Mouse (Mus musculus): Measurements from ENCODE around the gene Gjb2.

Gene Gjb2

DNA sequence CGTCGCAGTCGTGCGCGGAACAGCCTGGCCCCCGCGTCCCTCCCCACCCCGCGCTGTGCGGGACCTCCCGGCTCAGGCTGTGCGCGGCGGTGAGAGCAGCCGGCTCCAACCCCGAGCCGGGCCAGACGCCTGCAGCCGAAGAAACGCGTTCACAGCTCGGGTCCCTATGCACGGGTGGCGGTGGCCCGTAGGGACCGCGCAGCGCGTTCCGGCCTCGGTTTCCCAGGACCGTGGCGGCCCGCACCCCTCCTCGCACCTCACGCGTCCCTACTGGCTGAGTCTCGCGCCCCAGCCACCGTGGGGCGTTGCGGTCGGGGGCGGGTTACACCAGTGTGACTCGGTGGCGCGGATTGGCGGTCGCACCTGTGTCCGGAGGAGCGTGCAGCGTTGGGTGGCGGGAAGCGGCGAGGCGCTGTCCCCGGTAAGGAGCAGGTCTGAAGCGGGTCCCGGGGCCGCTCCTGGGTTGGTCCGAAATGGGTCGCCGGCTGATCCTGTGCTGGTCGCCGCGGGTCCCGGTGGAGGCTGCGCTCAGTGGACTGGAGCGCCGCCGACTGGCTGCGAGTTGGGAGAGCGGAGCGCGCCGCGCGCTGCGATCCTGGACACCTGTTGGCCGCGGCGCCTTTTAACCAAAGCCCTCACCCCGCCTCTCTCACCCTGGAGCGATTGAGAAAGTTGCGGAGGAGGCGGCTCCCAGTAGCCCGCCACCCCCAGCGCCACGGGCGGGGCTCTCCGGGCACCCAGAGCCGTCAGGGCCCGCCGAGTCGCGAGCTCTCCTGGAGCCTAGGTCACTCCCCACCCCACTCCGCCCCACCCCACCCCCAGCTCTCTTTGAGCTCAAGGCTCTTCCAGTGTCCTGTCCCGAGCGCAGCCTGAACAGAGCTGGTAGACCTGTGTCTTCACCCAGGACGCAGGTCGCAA is at the start of gene Gjb2:
Gene Gjb2, minus strand, starts transcription at position 597 of the 918 bp plus-strand sequence.
- no peak for DNase-seq (ENCODE audit: low read depth)

DNA sequence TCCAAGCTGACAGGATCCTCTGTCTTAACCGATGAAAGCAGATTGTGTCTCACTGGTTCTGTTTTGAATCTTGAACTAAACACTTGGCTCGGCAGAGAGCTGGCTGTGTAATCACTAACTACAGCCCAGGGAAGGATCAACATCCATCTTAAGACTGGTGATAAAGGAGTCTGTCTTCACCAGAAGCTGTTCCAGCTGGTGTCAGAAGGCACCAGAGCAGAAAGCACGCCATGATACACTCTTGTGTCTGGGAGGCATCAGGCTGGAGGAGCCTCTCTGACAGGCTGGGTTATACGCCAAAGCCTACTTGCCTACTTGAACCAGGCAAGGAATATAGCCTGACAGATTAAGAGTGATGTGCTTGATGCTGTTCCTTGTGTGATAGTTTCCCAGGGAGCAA is 41.2 kb upstream of the Gjb2 start:
- DNase-seq (ENCODE audit: low read depth): no peak

DNA sequence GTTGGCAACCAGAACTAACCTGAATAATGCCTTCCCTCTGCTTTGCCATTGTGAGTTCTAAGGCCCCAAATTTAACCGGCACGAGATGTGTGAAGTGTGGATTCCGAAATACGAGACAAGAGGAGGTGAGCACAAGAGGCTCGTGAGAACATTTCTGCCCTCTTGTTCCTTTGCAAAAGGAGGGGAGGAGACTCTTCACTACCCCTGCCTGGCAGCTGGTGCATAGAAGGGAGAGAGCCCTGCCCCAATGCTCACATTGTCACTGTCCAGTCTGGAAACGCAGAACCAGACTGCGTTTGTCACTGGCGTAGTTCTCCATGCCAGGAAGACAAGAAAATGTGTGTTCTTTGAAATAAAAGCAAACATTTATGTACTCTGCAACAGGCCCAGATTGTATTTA is 30.8 kb upstream of the Gjb2 start:
- DNase-seq (ENCODE audit: low read depth): no peak

DNA sequence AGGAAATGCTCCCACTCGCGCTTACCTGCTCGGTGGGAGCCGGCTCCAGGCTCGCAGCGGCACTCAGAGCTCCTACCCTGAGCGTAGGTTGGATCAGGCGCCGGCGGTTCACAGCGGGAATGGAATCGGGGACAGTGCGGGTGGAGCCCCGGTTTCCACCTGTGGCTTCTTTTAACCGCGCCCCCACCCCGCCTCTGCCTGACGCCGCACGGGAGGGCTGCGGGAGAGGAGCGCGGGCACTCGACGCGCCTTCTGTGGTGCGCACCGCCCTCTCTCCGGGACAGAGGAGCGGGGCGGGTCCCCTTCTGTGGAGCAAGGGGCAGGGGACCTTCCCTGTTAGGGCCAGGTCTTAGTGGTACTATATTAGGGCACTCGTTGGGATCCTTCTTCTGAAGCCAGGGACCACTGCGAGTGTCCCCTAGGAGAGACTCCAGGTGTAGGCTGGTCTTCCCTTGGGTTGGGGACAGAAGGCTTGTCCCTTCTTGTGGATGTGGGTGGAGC is 28.7 kb upstream of the Gjb2 start, which contains the start of gene Gjb6:
Gene Gjb6, minus strand, starts transcription at position 451 of the 501 bp plus-strand sequence.
- DNase-seq (ENCODE audit: low read depth): no peak

DNA sequence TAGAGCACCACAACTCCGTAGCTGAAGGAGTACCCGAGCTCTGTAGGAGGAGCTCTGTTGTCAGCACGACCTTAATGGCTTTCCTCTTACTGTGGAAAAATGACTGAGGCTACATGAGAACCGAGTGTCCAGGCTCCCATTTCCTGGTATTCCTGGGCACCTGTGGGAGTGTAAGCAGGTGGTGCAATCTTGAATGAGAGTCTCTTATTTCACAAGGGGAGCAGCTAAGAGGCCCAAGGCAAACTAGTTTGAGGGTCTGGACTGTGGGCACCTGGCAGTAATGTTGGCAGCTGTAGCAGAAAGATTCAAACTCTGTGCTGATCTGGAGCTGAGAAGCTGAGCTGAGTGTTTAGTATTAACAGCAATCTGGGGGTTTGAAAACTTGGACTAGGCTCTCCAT is 22.9 kb upstream of the Gjb2 start:
- no peak for DNase-seq (ENCODE audit: low read depth)

DNA sequence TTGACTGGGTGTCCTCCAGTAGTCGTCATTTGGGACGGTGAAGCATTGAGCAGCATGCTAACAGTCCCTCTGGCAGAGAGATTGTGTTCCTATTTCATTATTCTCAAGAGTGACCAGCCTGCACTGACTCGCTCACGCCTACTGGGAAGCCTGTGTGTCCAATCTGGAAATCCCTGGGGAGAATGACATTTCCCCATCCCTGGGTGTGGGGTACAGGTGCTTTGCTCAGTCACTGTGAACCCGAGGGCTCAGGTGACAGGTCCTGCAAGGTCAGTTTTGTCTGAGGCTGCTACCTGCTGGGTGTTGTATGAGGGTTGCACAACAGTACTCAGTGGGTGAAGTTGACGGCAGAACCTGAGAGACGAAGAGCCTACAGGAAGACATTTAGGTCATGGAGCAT is 17.8 kb upstream of the Gjb2 start:
- DNase-seq (ENCODE audit: low read depth): no peak

DNA sequence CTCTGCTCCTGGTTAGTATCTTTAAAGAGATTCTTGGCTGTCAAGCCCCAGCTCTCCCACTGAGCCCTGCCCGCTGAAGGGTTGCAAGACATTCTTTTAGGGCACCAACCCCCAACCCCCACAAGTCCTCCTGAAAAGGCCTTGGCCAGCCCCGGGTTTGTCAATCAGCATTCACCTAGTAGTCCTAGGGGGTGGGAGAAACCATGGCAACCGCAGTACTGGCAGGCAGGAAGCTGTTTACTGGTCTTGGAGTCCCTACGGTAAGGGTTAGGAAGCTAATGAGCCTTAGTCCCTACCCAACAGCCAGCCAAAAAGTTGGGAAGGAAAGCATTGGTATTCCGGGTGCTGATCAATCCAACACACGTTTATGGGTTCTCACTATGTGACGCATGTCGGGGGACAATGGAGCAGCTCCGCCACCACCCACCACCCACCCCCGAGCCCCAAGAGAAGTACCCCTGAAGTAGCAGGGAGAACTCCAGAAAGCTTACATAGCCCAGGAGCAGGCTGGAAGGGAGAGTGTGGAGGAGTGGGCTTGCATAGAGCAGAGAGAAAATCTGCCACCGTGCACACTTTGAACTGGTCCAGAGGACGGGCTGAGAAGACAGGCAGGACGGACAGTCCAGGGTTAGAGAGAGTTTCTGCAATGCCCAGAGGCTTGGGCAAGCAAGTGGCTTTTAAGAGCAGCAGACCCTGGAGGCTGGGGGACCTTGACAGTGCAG is 11.5 kb upstream of the Gjb2 start, which contains the start of gene Gm4491:
Gene Gm4491, minus strand, starts transcription at position 61 of the 722 bp plus-strand sequence.
- no peak for DNase-seq (ENCODE audit: low read depth)

DNA sequence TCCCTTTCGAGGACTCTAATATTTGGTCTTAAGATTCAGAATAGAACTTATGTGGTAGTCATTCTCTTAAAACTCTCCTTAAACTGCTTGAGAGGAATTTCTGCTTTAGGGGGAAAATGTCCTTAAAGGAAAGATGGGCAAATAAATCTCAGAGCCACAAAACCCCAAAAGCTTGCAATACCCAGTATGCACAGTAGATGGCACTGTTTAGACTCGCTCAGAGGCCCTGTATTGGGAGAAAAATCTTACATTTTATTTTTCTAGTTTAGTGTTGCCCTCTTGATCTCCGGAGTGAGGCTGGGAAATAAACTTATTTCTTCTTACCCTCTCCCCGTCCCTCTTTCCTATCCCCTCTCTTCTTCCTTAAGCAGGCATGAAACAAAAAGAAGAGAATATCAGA is 4.7 kb upstream of the Gjb2 start:
- DNase-seq (ENCODE audit: low read depth): no peak

DNA sequence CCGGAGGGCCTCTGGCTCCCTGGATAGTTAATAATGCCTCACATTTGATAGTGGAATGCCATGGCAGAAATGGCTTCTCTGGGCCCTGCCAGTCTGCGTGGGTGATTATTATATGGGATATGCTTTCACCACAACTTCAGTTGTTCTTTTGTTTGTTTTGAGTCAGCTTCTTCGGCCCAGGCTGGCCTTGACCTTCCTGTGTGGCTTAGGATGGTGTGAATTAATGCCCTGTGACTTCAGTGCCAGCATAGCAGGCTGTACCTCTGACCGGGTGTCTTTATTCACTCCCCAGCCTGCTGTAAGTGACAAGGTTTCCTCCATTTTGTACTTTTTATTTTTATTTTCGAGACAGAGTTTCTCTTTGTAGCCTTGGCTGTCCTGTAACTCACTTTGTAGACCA is 3.4 kb upstream of the Gjb2 start:
- DNase-seq (ENCODE audit: low read depth): no peak

DNA sequence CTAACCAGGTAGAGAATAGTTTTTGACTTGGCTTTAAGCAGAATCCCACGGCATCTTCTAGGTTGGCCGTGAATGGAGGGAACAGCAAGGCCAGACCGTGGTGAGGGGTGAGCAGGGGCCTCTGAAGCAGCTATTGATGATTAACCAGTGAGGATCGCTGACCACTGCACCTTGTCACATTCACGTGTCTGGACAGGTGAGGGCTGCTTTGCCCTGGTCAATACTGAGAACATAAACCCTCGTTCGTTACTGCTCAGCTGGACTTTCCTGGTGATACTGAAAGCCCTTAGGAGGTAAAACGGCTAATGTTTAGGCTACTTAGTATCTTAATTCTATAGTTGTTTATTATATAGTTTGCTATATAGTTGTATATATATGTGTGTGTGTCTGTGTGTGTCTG is 2.6 kb upstream of the Gjb2 start:
- DNase-seq (ENCODE audit: low read depth): no peak

DNA sequence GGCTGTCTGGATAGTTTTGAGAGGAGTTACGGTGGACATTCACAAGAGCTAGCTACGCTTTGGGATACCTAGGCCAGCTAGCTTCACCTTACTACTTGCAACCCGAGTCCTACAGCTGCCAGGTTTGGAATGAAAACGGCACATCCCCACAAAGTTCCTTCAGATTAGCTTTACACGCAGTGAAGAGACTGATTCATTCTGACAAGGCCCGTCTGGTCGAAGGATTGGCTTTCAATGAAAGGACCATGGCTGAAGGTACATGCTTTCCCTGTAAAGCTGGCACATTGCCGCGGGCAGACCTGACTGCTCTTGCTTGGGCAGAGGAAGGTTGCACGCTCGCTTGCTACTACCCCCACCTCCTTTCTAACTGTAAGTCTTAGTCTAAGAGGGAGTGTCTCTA is 1.2 kb upstream of the Gjb2 start:
- no peak for DNase-seq (ENCODE audit: low read depth)

DNA sequence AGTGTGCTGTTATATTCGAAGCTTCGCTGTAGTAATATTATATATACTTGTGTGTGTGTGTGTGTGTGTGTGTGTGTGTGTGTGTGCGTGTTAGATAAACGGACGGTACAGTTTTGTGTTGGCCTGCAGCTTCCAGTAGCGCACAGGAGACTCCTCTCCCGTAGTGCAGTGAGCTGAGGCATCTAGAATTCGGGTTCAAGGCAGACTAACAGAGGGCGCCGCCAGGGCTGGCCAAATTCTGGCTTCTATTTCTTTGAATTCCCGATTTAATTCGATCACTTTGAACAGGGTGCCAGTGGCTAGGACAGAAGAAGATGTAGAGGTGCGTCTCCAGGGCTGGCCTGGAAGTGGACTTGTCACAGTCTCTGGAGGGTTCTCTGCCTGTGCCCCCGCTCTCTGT is 609 bp upstream of the Gjb2 start:
- no peak for DNase-seq (ENCODE audit: low read depth)

DNA sequence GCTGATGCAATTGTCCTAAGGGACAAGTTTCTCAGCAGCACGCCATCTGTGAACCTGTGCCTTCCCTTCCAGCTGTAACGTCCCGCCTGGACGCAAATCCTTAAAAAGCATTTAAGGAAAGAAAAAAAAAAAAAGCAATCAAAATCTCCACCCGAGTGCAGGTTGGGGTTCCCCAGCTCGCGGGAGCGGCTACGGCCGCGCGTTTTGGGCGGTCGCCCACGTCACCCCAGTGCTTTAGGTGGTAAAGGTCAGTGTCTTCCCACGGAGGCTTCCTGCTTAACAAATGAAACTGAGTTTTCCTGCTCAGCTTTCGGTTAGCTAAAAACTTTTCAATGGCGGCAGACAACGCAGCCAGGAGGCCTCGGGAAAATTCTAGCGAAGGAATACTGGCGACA is 794 bp downstream of the Gjb2 start:
- no peak for DNase-seq (ENCODE audit: low read depth)

DNA sequence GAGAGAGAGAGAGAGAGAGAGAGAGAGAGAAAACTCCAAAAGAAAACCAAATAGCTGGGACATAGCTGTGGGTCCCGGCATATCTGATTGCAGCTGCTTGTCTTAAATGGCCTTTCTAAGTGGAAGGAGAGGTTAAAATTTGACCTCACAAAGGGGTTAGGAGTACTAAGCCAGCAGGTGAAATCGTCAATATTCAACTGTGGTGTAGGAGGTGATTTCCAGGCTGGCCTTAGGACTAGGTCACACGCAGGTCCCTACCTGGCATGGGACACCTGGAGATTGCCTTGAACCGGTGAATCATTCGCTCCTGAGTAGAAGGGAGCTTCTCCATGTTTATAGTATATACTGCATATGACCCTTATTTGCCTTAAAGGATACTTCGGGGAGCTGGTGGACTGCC is 1.4 kb downstream of the Gjb2 start:
- no peak for DNase-seq (ENCODE audit: low read depth)

DNA sequence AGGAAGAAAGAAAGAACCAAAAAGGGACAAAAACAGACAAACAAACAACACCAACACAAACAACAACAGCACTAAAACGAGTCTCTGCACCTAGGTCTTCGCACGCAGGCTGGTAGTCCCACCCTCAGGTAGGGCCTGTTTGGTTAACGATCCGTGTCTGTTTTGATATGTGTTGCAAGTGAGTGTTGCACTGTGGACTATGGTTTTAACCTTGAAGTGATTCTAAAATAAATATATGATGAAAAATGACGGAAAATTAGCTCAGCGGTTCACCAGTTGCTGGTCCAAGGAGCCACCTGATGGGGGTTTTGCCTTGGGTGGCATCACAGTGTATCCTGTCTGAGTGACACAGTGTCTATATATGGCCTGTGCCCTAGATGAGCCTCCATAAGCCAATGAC is 2.9 kb downstream of the Gjb2 start:
- DNase-seq (ENCODE audit: low read depth): no peak

DNA sequence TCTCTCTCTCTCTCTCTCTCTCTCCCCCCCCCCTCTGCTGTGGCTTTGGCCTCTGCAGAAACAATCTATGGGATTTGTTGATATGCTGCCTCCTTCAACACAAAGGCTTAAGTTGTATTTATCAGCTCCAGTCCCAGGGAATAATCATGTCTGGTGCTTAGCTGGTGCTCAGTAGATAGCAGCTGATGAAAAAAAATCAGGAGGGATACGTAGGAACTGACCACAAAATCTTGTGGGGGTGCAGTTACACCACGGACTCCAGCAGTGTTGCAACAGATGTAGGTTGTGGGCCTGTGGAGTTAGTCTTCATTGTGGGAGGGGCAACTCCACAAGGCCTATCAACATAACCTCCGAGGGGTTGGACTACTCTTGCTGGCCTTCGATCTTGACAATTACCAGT is 8.6 kb downstream of the Gjb2 start:
- DNase-seq (ENCODE audit: low read depth): no peak

DNA sequence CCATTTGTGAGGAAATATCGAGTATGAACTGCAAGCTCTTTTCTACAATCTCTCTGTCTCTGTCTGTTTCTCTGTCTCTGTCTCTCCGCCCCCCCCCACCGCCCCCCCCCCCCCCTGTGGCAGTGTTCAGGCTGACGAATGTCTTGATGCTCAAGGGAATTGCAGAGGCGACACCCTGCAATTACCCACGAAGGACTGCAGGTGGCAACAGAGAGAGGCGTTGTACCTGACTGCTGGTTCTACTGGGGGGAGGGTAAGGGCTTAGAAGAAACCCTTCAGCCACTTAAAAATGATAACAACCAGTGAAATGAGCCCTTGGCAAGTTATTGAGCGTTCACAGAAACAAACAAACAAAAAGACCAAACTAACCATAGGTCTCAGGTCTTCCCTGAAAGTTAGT is 11.5 kb downstream of the Gjb2 start:
- peak; percentile 49 for DNase-seq (ENCODE audit: low read depth)

DNA sequence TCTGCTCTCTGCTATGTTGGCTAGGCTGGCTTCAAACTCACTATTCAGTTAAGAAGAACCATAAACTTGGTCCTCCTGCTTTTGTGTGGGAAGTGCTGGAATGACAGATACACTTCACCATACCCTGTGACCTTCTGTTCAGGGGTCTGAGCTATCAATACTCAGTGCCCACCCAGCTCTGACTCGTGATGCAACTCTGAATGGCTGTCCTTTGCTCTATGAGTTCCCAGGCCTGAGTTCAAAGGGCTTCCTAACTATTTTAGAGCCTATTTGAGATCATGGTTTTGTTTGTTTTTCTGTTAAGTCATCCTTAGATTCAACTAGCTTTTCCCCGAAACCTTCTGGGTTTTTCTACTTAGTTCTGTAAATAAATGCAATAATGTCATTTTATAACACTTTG is 14.5 kb downstream of the Gjb2 start:
- DNase-seq (ENCODE audit: low read depth): no peak

DNA sequence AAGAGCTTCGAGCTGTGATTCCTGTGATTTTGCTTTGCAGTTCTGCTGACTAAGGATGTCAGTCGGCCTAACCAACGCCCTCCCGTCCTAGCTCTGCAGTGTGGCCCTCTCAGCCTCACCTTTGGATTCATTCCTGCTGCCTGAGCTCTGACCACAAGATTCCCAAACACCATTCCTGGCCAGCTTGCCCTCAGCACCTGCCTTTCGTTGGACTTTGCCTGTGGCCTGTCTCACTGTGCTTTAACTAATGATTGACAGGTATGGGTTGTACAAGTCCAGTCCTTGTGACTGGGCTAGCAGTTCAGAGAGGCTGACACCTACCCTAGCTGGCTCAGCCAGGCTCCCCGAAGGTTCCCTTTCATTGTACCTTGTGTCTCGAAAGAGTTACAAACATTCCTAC is 15.4 kb downstream of the Gjb2 start:
- no peak for DNase-seq (ENCODE audit: low read depth)

DNA sequence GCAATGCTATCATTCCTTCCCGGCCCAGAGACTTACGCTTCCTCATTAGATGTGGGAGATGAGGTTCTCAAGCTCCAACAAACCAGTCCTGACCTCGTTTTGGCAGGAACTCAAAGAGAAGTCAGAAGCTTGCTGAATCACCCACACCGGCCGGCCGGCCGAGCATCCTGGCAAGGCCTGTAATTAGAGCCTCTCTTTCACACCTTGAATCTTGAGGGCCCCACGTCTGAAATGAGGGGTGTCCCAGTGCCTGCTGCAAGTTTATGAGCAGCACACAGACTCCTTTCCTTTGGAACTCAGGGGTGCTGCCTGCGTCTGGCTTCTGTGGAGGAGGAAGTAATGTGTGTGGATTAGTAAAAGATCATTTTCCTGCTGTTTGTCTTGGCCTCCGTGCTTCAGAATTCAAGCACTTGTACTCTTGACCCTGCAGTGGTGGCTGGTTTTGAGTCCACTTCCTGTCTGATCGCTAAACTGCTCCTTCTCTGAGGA is 20.3 kb downstream of the Gjb2 start:
- no peak for DNase-seq (ENCODE audit: low read depth)

DNA sequence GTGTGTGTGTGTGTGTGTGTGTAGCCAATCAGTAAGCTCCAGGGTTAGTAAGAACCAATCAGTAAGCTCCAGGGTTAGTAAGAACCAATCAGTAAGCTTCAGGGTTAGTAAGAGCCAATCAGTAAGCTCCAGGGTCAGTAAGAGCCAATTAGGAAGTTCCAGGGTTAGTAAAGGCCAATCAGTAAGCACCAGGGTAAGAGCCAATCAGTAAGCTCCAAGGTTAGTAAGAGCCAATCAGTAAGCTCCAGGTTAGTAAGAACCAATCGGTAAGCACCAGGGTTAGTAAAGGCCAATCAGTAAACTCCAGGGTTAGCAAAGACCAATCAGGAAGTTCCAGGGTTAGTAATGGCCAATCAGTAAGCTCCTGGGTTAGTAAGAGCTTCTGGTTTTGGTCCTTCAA is 21.6 kb downstream of the Gjb2 start:
- no peak for DNase-seq (ENCODE audit: low read depth)

DNA sequence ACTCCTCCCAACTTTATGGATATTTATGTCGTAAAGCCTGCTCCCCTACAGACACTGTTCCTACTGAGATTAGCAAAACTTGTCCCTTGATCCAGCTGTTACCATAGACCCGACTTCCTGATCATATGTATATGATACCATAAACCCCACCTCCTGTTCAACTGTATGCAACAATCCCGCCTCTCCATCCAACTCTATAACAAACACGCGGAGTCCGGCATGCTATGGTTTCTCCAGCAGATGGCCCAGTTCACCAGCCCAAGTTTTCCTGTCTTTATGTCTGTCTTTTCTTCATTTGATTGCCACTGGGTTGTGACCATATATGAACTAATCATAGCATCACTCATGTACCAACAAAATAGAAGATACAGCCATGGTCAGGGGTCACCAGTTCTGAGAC is 29.0 kb downstream of the Gjb2 start:
- no peak for DNase-seq (ENCODE audit: low read depth)

DNA sequence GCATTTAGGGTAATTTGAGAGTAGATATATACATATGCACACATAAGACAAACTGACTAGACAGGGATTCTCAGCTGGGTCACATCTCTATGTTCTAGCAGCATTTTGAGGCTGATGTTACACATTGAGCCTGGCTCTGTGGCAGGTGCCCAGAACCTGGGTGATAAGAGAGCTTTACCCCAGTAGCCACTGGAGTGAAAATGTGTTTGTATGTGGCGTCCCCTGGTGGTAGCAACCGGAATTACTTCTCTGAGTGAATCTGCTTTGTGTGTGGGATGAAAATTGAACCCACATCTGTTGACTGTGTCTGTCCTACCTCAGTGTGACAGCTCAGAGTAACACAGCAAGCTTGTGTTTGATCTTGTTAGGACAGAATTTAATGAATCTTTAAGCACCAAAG is 34.6 kb downstream of the Gjb2 start:
- peak; percentile 56 for DNase-seq (ENCODE audit: low read depth)
